Mouse (Mus musculus) heart, adult 8-10 months (tissue): ENCODE data around the gene Calr. TPM values are rescaled to one million over a fixed set of nuclear protein-coding genes. Genes with fewer than 3 reads are reported as not detected.

Source experiments
- DNase-seq: peaks from one replicate; pipeline ENCODE4 v3.0.0; 2022; ENCODE audit warnings: low spot score
- total RNA-seq, 4 experiments: library from RNA; stranded (reverse); gene quantifications; 2 replicates each; pipeline ENCODE4 v1.2.4; 2022

The Calr gene
- 100 to 1,000 TPM; 330 to 410 (median 343) TPM for total RNA-seq

DNA sequence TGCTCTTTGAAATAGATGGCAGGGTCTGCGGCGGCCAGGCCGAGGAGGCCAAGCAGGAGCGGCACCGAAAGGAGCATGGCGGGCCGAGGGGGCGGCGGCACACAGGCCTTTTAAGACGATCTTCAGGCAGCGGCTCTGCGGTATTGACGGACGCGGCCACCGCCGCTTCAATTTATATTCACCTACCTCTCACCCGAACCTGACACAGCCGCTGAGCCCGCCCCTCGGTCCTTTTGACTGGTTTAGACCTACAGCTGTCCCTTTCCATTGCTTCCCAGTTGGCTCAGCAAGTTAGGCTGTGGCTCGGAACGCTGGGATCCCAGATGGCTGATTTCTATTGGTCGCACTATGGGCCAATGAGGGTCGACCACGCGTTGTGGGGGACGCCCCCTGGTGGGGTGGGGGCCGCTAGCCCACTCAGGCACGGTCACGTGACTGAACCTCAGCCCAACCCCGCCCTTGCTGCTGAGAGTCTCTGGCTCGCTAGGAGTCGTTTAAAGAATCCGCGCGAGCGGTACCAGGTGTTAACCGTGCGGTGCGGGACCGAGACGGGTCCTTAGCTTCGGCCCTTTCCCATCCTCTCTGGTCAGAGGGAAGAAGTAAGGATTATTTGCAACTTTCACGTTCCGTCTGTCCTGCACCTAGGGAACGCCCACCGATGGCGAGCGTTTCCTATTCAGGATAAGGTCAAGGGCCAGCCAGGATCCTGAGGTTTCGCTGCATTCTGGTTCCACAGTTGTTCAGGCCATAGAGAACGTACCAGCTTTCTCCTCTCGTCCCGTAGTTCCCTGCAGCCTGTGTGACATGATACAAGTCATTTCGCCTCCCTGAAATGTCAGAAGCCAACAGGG lies at the start of gene Calr:
Gene Calr, minus strand, starts transcription at position 213 of the 851 bp plus-strand sequence.
- peak; percentile 100 for DNase-seq

DNA sequence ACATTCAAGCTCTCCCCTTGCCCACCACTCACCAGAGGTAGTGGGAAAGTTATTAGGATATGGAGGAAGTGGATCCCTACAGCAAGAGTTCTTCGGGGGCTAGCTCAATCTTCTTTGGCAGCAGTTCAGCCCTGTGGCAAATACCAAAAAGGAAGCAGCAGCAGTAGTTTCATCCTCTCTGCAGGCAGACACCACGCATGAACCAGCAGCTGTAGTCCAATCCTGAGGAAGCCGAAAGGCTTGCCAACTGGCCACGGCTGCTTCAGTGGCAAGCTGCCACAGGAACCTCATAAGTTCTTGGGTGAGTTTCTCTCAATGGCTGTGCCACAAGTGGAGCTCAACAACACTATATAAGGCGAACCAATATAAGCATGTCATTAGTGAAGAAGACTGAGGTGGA lies 49.2 kb upstream of the Calr start:
- DNase-seq = no peak

DNA sequence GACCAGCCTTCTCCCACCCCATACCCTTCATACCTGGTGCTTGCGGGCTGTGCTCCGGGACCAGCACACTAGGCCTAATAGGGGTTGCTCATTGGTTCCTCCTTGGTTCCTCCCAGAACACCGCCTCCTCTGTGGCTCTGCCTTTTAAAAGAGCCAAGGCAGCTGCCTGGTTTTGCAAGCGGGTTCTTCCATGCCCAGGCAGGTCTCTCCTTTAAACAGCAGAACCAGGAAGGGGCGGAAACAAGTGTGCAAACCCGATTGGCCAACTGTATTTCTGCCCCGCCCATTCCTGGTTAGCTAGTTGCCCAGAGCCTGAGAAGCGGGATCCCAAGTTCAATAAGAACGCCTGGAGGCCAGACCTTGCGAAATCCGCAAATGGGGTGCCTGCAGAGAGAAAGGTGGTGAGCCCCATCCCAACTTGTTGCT lies 47.0 kb upstream of the Calr start, which contains the start of gene Gcdh:
Gene Gcdh, minus strand, starts transcription at position 213 of the 426 bp plus-strand sequence.
- DNase-seq = peak; percentile 98

DNA sequence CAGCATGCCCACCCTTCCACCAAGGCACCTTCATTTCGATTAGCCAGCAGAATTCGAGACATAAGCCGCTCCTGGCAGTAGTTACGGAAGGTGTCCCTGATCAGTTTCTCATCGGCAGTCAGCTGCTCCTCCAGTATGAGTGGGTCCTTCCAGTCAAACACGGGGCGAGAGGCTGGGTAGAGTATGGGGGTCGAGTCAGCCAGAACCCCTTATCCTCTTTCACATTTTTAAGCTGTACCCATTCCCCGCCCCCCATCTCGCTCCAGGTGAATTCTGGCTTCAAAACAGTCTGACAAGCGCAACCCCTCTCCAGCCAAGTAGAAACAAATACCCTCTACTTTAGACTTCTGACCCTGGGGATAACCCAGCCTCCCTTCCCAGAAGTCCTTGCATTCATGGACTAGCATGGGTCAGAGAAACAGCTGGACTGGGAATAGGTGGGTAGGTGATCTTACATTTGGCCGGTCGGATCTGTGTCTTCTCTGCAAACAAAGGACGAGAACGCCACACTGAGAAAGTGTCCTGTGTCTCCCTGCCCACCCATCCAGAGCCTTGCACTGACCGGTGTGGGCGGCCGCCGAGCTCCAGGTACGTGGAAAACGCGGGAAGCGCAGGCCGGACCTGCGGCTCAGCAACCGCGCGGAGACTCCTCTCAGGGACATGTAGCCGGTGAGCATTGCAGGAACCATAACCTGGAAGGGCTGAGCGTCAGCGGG lies 46.4 kb upstream of the Calr start:
- DNase-seq = no peak

DNA sequence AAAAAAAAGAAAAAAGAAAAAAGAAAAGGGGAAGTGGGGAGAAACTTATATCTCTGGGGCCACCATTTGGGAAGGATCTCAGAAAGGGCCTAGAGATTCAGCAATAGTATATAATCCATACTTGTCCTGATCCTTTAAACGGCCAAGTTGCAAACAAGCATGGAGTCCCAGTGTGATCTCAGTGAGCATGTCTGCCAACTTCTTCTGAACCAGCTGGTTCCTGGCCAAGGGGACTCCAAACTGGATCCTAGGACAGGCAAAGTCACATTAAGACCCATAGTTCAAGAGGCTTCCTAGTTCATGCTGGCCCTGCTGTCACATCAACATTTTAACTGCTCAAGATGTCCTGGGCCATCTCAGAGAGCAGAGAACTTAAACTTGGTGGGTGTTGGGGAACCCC lies 42.4 kb upstream of the Calr start:
- no peak for DNase-seq

DNA sequence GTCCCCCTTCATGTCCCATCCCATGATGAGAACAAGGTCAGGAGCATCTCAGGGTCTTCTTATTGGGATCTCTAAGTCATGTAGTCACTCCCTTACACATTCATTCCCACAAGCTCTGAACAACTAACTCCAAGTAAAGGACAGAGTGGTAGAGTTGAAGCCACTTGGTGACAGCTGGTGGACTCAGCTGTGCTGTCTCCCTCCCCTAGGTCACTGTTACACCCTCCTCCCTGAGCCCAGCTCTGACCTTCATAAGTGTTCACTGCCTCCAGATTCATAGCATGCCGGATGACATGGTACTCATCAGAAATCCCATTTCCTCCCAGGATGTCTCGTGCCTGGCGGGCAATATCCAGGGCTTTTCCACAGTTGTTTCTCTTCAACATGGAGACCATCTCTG lies 41.5 kb upstream of the Calr start:
- no peak for DNase-seq

DNA sequence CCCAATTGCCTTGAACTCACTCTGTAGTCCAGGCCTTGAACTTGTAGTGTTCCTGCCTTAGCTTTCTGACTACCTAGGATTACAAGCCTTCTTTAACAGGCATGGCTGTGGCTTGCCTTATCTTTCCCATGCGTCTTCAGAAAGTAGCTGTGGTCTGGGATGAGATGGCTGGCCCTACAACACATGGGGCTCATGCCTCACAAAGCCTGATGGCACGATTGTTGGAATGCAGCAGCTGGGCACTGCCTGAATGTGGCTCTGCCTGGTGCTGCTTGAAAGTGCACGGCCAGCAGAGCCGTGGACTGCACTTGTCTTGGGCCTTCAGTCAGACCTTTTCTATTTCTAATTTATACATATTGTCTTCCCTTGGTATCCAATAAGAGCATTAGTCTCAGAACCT lies 38.0 kb upstream of the Calr start:
- DNase-seq = no peak

DNA sequence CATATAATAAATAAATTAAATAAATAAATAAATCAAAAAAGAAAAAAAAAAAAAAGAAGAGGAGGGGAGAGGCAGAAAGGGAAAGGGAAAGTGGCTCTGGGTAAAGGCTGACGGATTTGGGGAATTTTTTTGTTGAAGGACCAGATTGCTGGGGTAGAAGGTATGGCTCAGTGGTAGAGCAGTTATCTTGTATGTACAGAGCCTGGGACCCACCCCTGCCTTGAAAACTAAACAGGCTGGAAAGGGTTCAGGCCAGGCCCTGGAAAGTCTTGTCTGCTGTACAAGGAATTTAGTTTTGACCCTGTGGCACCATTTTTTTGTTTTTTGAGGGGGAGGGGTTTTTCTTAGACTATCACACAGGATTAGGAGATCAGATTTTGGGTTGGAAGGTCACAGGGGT lies 32.2 kb upstream of the Calr start:
- DNase-seq = no peak

DNA sequence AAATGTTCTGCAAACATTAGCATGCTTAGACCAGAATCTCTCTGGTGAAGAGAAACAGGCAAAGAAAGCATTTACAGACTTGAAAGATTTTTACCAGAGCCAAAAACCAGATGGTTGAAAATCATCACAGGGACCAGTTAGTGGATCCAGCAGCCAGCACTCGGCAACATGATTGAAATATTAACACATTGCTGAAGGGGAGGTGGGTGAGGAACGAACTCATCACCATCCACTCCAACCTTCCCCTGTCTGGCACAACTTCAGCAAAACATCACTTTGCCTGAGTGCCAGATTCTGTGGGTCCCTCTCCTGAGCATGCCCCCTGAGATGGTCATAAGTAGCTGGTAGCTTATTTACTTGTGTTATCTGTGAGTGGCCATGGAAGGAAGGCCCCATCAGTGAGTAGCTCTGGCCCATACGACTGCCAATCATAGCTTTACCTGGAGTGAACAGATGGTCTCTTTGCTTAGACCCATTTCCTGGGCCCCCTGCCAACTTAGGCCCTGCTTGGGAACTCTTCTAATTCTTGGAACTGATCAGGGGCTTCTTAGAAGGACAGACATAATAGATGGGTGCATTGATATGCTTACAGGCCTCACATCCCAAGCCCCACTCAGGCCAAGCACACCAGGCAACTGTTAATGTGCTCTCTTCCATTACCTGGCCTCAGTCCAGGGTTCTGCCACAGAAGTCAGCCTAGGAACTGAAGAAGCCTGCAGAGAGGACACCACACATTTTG lies 30.7 kb upstream of the Calr start:
- no peak for DNase-seq

DNA sequence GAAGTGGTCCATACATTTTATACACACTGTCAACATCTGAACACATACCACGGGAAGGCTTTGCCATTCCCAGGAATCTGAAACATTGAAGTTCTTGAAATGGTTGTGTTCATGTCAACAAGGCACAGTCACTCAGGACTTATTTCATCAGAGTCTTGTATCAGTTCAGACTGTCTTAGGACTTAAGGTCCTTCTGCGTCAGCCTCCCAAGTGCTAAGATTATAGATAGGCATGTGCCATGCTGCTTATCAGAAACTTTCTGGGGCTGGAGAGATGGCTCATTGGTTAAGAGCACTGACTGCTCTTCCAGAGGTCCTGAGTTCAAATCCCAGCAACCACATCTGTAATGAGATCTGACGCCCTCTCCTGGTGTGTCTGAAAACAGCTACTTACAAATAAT lies 27.6 kb upstream of the Calr start:
- DNase-seq = no peak

DNA sequence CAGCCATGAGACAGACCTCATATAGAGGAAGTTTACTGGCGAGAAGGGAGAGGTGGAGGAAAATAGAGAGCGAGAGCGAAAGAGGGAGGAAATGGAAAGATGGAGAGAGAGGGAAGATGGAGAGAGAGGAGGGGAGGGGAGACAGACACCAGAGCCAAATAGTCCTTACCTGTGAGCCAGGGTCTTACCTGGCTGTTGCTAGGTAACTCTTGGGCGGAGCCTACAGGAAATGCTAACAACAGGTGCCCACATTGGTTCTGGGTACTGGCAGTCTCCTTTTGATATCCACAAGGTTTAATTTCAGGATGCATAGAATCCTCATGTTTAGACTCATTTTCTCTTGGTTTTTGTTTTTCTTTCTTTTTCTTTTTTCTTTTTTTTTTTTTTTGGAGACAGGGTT lies 26.3 kb upstream of the Calr start:
- DNase-seq = no peak

DNA sequence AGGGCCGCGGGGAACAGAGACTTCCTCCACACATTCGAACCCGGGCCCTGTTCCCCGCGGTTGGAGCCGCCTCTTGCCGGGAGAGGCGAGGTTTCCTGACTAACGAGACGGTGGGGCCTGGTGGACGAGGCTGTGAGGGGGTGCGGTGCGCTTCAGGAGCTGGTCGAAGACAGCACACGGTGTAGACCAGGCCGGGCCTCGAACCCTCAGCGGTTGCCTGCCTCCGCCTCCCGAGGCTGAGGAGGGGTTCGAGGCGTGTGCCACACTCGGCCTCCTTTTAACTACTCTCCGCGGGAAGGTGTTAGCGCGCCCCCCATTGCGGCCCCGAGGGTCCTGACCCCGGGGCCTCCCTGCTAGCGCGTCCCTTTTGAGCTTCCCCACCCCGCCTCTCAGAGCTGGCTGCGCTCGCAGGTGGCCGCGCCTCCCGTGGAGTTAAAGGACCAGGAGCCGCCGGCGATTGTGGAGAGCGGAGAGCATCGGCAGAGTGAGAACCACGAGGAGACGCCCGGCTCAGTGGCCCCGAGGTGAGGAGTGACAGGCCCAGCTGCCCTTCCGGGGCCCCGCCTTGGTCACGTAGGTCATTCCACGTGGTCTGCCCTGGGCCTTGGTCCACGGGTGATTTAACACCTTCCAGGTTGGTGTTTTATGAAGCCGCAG lies 25.7 kb upstream of the Calr start:
- DNase-seq = no peak

DNA sequence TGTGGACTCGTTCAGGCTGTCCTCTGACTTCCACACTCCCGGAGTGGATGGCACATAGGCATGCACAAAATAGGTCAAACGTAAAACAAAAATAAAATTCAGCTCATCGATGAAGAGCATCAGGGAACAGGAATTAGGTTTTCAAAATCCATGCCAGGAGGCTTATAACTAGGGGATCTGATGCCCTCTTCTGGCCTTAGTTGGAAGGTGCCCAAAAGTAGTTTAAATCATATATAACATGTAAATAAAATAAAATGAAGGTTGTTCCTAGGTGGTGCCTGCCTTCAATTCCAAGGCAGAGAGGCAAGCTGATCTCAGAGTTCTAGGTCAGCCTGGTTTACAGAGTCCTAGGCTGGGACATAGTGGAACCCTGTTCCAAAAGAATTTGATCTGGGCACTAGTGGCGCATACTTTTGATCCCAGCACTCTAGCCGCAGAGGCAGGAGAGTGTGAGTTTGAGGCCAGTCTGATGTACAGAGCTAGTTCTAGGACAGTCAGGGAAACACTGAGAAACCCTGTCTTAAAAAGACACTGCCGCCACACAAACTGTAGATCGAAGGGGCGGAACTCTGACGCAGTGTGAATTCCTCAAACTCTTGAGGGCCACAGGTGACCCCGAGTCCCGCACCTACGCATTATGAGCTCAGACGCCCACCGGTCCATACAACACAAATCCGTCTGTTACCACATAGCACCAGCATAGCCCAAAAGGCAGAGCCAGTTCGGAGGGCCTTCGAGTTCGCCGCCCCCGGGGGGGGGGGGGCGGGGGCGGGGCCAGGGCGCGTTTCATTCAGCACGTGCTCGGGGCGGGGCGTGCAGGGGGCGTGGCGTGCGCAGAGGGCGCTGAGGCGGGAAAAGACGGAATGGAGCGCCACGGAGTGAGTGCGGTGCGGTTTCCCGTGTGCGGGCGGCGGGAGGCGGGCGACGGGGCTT lies 24.9 kb upstream of the Calr start, which contains the start of gene Syce2:
Gene Syce2, plus strand, starts transcription at position 736 of the 933 bp plus-strand sequence.
- peak; percentile 37 for DNase-seq

DNA sequence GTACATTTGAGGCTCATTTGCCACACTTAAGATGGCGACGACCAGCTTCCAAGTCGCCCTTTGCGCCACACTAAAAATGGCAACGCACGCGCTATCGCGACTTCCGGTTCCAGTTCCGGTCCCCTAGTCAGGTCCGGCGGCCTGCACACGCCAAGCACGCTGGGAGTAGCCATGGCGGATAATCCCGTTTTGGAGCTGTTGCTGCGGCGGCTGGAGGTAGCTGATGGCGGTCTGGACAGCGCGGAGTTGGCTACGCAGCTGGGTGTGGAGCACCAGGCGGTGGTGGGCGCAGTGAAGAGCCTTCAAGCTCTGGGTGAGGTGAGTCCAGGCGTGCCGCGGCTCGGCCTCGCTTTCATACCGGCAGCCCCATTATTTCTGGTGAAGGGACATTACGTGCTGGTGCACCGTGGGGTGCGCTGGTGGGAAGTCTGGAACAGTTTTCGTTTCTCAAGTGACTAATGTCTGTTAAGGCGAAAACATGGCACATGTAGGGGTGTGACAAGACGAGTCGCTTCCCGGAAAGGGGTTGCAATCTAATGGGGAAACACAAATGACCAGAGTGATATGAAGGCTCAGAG lies 10.2 kb upstream of the Calr start, which contains the start of gene Farsa:
Gene Farsa, plus strand, starts transcription at position 126 of the 578 bp plus-strand sequence.
- peak; percentile 95 for DNase-seq

DNA sequence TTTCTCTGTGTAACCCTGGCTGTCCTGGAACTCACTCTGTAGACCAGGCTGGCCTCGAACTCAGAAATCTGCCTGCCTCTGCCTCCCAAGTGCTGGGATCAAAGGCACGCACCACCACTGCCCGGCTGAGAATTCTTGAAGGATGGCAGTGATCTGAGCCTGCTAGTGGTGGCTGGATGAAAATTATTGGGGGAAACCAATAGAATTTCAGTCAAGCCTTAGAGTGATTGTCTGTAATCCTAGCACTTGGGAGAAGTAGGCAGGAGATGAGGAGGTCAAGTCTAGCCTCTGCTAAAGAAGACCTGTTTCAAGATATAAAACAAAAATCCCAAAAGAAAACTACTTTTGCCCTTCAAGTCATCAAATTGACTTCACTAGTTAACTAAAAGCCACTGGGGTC lies 9.7 kb upstream of the Calr start:
- no peak for DNase-seq

DNA sequence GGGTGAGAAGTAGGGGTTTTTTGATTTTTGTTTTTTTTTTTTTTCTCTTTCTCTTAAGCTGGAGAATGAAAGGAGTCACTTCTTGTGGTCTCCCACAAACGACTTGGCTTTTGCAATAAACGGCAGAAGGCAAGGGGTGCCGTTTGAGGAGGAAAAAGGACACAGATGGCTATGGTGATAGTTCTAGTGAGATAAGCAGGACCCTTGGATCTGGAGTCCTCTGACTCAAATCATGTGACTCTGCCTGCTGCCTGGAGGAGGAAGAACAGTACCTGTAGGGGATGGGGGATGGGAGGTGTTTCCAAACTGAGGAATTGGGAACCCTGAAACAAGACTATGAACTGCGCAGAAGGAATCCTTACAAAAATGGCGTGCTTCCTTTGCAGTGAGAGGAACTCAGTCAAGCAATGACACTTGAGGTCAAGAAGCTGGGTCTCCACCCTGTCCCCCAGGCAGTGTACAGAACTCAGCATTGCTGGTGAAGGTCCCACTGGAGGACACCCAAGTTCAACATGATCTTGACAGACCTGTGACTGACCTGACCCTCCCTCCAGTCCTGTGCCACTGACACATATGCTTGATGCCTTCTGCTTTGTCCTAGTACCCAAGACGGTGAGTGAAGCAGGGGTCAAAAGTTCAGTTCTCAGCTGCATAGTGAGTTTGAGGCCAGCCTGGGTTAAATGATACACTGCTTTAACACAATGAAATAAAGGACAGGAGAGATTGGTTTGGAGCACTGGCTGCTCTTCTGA lies 1.1 kb upstream of the Calr start:
- no peak for DNase-seq

DNA sequence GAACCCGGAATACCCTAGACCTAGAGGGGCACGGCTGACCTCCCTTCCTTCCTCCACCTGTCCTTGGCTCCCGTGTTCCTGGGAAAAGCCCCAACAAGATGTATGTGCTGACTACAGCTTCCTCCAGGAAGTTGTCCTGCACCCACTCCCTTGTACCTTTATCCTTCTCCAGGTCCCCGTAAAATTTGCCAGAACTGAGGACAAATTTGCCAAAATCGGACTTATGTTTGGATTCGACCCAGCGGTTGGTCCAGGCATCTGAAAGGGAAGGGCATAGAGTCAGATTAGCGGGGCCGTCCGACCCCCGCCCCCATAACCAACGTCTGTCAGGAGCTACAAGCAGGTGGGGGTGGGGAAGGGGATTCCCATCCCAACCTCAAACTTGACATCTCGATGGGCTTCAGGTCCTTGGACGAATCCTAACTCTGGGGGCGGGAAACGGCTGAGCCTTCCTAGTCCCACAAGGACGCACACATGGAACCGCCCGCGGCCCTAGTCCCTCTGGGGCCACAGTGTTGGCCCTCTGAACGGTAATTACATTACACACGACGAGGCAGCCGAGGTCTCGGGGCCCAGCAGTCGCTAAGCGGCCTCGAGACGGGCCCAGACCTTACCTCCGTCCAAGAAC lies 526 bp downstream of the Calr start:
- no peak for DNase-seq

DNA sequence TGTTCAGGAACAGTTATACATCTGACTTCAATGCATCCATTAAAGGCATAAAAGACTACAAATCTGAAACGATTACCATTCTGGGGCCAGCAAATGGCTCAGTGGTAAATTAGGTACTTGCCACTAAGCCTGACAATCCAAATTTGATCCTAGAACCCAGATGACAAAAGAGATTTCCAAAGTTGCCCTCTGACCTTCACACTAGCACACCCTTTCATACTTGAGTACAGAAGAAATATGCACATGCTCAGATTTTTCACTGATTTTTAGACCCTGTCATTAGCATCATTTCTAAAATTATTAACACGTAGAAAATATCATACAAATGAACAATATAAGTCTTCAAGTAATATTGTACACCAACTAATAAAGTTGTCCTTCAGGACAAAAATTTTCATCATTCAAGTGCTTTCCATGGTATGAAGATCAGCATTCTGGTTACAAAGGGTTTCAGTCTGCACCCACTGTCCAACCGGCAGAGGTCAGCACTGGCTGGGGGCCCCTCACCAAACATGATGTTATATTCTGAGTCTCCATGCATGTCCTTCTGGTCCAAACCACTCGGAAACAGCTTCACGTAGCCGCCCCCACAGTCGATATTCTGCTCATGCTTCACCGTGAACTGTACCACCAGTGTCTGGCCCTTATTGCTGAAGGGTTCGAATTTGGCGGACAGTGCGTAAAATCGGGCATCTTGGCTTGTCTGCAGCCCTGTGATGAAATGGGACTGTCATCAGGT lies 1.2 kb downstream of the Calr start:
- DNase-seq = no peak
